Mouse (Mus musculus): Measurements from ENCODE around the gene Olfr668. TPM values are rescaled to one million over a fixed set of nuclear protein-coding genes. Genes with fewer than 3 reads are reported as not detected.

Olfr668 gene
- polyA plus RNA-seq (2012; rRNA removed), result not detected in 2 replicates

GRCm38 (mm10) chr7:104927957-104928356 lies at the start of gene Olfr668:
Gene Olfr668 (minus strand): TSS chr7:104928057.

GRCm38 (mm10) chr7:104962520-104962919 lies 34.7 kb upstream of the Olfr668 start, which contains the start of gene Olfr670:
Gene Olfr670 (minus strand): TSS chr7:104962620.

DNA sequence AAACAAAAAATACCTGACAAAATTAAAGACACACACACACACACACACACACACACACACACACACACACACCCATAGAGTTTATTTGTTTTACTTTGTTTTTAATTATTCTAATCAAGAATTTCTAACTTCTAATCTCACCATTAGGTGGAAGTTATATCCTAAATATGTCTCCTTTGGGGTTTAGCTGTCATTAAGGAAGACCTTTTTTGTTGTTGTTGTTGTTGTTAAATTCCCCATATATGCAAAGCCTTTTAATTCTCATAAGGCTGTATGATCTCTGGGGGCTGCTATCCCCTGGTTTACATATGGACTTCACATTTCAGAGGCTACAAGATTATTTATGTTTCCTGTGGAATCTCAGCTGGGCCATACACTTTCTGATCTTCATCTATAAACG lies 6.1 kb upstream of the Olfr668 start, which contains the start of gene Olfr669:
Gene Olfr669, plus strand, starts transcription at position 301 of the 400 bp plus-strand sequence.

DNA sequence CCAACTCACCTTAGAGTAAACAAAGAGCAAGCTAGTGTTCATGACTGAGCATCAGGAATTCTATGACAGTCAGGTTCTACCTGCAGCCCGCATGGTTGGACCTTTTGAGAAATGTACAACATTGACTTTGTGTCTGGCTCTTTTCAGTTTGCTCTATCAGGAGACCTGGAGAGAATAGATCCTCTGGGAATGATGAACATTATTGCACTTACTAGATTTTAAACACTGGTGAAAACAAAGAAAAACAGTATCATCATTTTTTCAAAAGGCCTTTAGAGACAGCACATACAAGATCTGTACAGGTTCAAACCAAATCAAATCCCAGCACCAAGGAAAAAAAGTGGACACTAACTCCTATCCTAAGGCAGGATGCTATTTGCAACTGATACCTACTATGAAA lies 6.5 kb downstream of the Olfr668 start, which contains the start of gene Olfr667:
Gene Olfr667, minus strand, starts transcription at position 101 of the 400 bp plus-strand sequence.

GRCm38 (mm10) chr7:104895852-104896251 lies 32.0 kb downstream of the Olfr668 start, which contains the start of gene Olfr666:
Gene Olfr666 (minus strand): TSS chr7:104895952.

GRCm38 (mm10) chr7:104877731-104878130 lies 50.1 kb downstream of the Olfr668 start, which contains the start of gene Olfr665:
Gene Olfr665 (plus strand): TSS chr7:104878031.

Other genes starting within 250 kb of the Olfr668 start
- gene Olfr661, start 241.6 kb downstream of the Olfr668 start, polyA plus RNA-seq (2012; rRNA removed), result not detected in 2 replicates
- gene Usp17le, start 150.6 kb downstream of the Olfr668 start, polyA plus RNA-seq (2012; rRNA removed), result not detected in 2 replicates
- not detected in 2 replicates for gene Usp17lb, start 85.5 kb downstream of the Olfr668 start, polyA plus RNA-seq (2012; rRNA removed)
- gene Usp17la, start 71.0 kb downstream of the Olfr668 start, polyA plus RNA-seq (2012; rRNA removed), result not detected in 2 replicates
- gene Olfr665, start 50.0 kb downstream of the Olfr668 start, polyA plus RNA-seq (2012; rRNA removed), result not detected in 2 replicates
- gene Olfr666, start 32.1 kb downstream of the Olfr668 start, polyA plus RNA-seq (2012; rRNA removed), result not detected in 2 replicates
- not detected in 2 replicates for gene Olfr667, start 6.6 kb downstream of the Olfr668 start, polyA plus RNA-seq (2012; rRNA removed)
- not detected in 2 replicates for gene Olfr669, start 6.2 kb upstream of the Olfr668 start, polyA plus RNA-seq (2012; rRNA removed)
- gene Olfr670, start 34.6 kb upstream of the Olfr668 start, polyA plus RNA-seq (2012; rRNA removed), result not detected in 2 replicates
- not detected in 2 replicates for gene Olfr671, start 51.1 kb upstream of the Olfr668 start, polyA plus RNA-seq (2012; rRNA removed)
- not detected in 2 replicates for gene Olfr672, start 74.0 kb upstream of the Olfr668 start, polyA plus RNA-seq (2012; rRNA removed)
- not detected in 2 replicates for gene Olfr675, start 100.4 kb upstream of the Olfr668 start, polyA plus RNA-seq (2012; rRNA removed)
- gene Olfr676, start 104.6 kb upstream of the Olfr668 start, polyA plus RNA-seq (2012; rRNA removed), result not detected in 2 replicates
- gene Olfr677, start 123.3 kb upstream of the Olfr668 start, polyA plus RNA-seq (2012; rRNA removed), result not detected in 2 replicates
- gene Olfr678, start 136.4 kb upstream of the Olfr668 start, polyA plus RNA-seq (2012; rRNA removed), result not detected in 2 replicates
- not detected in 2 replicates for gene Olfr679, start 153.1 kb upstream of the Olfr668 start, polyA plus RNA-seq (2012; rRNA removed)
- not detected in 2 replicates for gene Olfr680-ps1, start 164.8 kb upstream of the Olfr668 start, polyA plus RNA-seq (2012; rRNA removed)
- gene Olfr681, start 188.8 kb upstream of the Olfr668 start, polyA plus RNA-seq (2012; rRNA removed), result not detected in 2 replicates
- gene Olfr683, start 219.0 kb upstream of the Olfr668 start, polyA plus RNA-seq (2012; rRNA removed), result not detected in 2 replicates
- not detected in 2 replicates for gene Olfr684, start 235.6 kb upstream of the Olfr668 start, polyA plus RNA-seq (2012; rRNA removed)